Mouse (Mus musculus): Measurements from ENCODE around the gene Oscar. TPM values are rescaled to one million over a fixed set of nuclear protein-coding genes. Genes with fewer than 3 reads are reported as not detected.

Oscar gene
- polyA plus RNA-seq, 1 experiment = 0.15 TPM

DNA sequence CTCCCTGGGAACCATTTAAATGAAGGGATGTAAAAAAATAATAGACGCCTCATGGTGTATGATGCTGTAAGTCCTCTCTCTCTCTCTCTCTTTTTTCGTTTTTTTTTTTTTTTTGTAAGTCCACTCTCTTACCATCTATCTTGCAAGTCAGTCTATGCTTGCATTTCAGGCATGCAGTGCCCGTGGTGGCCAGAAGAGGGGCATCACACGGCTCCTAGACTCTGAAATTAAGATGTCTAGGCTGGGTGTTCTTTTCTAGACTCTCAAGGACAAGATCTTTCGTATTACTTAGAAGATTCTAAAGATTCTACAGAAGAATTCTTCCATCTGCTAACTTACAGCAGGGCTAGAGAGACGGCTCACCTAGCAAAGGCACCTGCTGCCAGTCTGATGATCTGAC, 46.2 kb downstream of the Oscar start:
- Histone ChIP-seq H3K27ac (ENCODE audit: insufficient read depth, low read length) (no peak overlapping the region), H3K4me1 (ENCODE audit: control insufficient read depth, insufficient read depth, insufficient read length) (no peaks in the 10 kb centered on the region), H3K27me3 (ENCODE audit: control insufficient read depth, insufficient read depth, low read length) (no peaks in the 10 kb centered on the region), H3K36me3 (ENCODE audit: control insufficient read depth, insufficient read depth, low read length) (no peaks in the 10 kb centered on the region), H3K4me3 (ENCODE audit: extremely low read depth, insufficient read depth, insufficient read length) (no peak overlapping the region)
- no peak for TF ChIP-seq CTCF (IDR thresholded peaks at IDR 0.05; ENCODE audit: extremely low read depth, insufficient read depth, insufficient read length, insufficient replicate concordance)
- no peak for TF ChIP-seq POLR2A (IDR thresholded peaks at IDR 0.05; ENCODE audit: low read depth, low read length)
- WGBS = 65% methylated on average over 6 of the region's 6 CpGs
- no peak for DNase-seq (ENCODE audit: low read depth in 1 of 2, low spot score in 2 of 2)

- no peak overlapping the region for H3K27ac ChIP-seq (ENCODE audit: insufficient read depth, low read length)
- 49% methylated on average over 2 of the region's 2 CpGs for WGBS
- H3K4me3 ChIP-seq (ENCODE audit: extremely low read depth, insufficient read depth, insufficient read length) = no peak overlapping the region
- TF ChIP-seq CTCF (IDR thresholded peaks at IDR 0.05; ENCODE audit: extremely low read depth, insufficient read depth, insufficient read length, insufficient replicate concordance) (no peak), POLR2A (IDR thresholded peaks at IDR 0.05; ENCODE audit: low read depth, low read length) (no peak)
- no peaks in the 10 kb centered on the region for H3K4me1 ChIP-seq (ENCODE audit: control insufficient read depth, insufficient read depth, insufficient read length)
- DNase-seq (ENCODE audit: low read depth in 1 of 2, low spot score in 2 of 2) = no peak
- H3K36me3 ChIP-seq (ENCODE audit: control insufficient read depth, insufficient read depth, low read length) = no peaks in the 10 kb centered on the region
- H3K27me3 ChIP-seq (ENCODE audit: control insufficient read depth, insufficient read depth, low read length) = no peaks in the 10 kb centered on the region
Observed at GRCm38 (mm10) chr7:3567336-3567735, 48.6 kb downstream of the Oscar start.

Other genes starting within 250 kb of the Oscar start
- gene Cacng8, start 225.5 kb downstream of the Oscar start, polyA plus RNA-seq (2012; rRNA removed) = 1.8 and 3.0 TPM in 2 replicates
- 0.11 and 0.15 TPM in 2 replicates for gene Cacng6, start 192.0 kb downstream of the Oscar start, polyA plus RNA-seq (2012; rRNA removed)
- 0.48 and 0.54 TPM in 2 replicates for gene Tarm1, start 113.5 kb downstream of the Oscar start, polyA plus RNA-seq (2012; rRNA removed)
- gene Ndufa3, start 1.2 kb upstream of the Oscar start, polyA plus RNA-seq (2012; rRNA removed) = 117 and 124 TPM in 2 replicates
- 6.8 TPM in 2 replicates for gene Tfpt, start 13.8 kb upstream of the Oscar start, polyA plus RNA-seq (2012; rRNA removed)
- 24.1 and 27.8 TPM in 2 replicates for gene Prpf31, start 13.8 kb upstream of the Oscar start, polyA plus RNA-seq (2012; rRNA removed)
- gene Cnot3, start 29.1 kb upstream of the Oscar start, polyA plus RNA-seq (2012; rRNA removed) = 94.1 and 111 TPM in 2 replicates
- gene Leng1, start 49.7 kb upstream of the Oscar start, polyA plus RNA-seq (2012; rRNA removed) = 1.8 and 2.3 TPM in 2 replicates
- gene Tmc4, start 61.4 kb upstream of the Oscar start, polyA plus RNA-seq (2012; rRNA removed) = 7.6 and 8.4 TPM in 2 replicates
- gene Tsen34, start 76.7 kb upstream of the Oscar start, polyA plus RNA-seq (2012; rRNA removed) = 29.2 and 47.1 TPM in 2 replicates
- gene Mboat7, start 77.4 kb upstream of the Oscar start, polyA plus RNA-seq (2012; rRNA removed) = 57.0 and 57.2 TPM in 2 replicates
- gene Rps9, start 87.8 kb upstream of the Oscar start, polyA plus RNA-seq (2012; rRNA removed) = 1,349 and 2,225 TPM in 2 replicates
- gene Pirb, start 104.2 kb upstream of the Oscar start, polyA plus RNA-seq (2012; rRNA removed) = 51.9 and 72.4 TPM in 2 replicates
- 3.7 and 4.5 TPM in 2 replicates for gene Gm15448, start 209.5 kb upstream of the Oscar start, polyA plus RNA-seq (2012; rRNA removed)
- gene Pira2, start 228.9 kb upstream of the Oscar start, polyA plus RNA-seq (2012; rRNA removed) = 5.0 and 13.3 TPM in 2 replicates

All from spleen, adult 2 months (tissue).